9 mouse cellular contexts compared by ENCODE assay signal in the genomic region with DNA sequence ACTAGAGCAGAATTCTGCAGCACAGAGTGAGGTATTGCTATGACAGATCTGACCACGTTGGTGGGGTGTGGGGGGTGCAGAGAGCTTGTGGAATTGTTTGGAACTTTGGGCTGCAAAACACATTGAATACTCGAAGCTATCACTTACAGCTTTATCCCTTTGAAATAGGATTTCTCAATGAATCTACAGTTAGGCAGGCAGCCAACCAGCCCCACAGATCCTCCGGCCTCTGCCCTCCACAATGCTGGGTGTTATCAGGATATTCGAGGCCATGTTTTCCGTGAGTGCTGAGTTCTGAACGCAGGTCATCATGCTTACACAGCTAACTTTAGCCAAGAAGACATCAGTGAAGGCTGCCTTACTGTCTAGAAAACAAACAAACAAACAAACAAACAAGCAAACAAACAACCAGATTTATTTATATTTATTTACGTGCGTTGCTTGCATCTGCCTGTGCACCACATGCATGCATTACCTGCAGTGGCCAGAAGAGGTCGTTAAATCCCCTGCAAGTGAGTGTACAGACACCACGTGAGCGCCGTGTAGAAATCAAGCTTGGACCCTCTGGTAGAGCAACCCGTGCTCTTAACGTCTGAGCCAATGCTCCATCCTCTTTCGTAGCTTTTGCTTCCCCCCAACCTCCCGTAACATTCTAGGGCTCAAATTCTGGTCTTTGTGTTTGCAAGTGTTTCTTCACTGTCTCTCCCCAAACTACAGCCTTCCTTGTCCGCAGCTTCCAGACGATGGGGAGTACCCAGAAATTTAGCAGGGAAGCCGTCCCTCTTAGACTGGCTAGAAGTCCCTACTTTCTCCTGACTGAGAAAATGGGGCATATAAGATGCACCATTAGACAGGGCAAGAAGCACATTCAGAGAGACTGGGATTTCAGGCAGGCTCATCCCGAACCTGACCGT. TPM values are rescaled to one million over a fixed set of nuclear protein-coding genes. Genes with fewer than 3 reads are reported as not detected.
A peak's percentile ranks its signal among the peaks of the same experiment; 100 is the strongest.
DNase-seq lines count a peak whose midpoint lies in the region; ATAC-seq and TF ChIP-seq lines count a peak whose summit lies in the region.
"Had no signal": no experiment of that assay in that cellular context is flagged by ENCODE, and none has a peak within 500 bp of the region (broad histone marks: within the 10 kb centered on the region; RNA-seq: fewer than 3 reads in every experiment).

No protein-coding gene starts in this region.

- H3K4me3 ChIP-seq in G1E (ENCODE audit: low read depth, low read length) = no peak overlapping the region
- no peak overlapping the region for H3K4me3 ChIP-seq in forebrain, embryonic 12.5 days (replicated peaks)
- peak overlapping the region; percentile 32 for H3K4me3 ChIP-seq in hindbrain, embryonic 10.5 days
- H3K4me3 ChIP-seq: liver, embryonic 15.5 days had no signal

- no peak for TF ChIP-seq POLR2A in brain, embryonic 14.5 days (IDR thresholded peaks at IDR 0.05; ENCODE audit: borderline replicate concordance, extremely low read depth, insufficient read depth, insufficient read length, poor library complexity, severe bottlenecking)

- peak; percentile 45 for TF ChIP-seq CTCF in G1E (IDR thresholded peaks at IDR 0.05; ENCODE audit: low read depth, low read length)
- TF ChIP-seq CTCF in brain, embryonic 14.5 days (IDR thresholded peaks at IDR 0.05; ENCODE audit: borderline replicate concordance, extremely low read depth, insufficient read depth, insufficient read length) = peak; percentile 89

- H3K9me3 ChIP-seq in G1E (replicated peaks) = no peaks in the 10 kb centered on the region
- no peaks in the 10 kb centered on the region for H3K9me3 ChIP-seq in forebrain, embryonic 12.5 days
- H3K9me3 ChIP-seq in hindbrain, embryonic 10.5 days = no peaks in the 10 kb centered on the region
- H3K9me3 ChIP-seq: liver, embryonic 15.5 days had no signal

- 0 out of 2 replicates have a peak, but pooled peaks cover 2% of the 10 kb centered on the region for H3K4me1 ChIP-seq in G1E (ENCODE audit: insufficient read depth, low read depth, low read length)
- peaks cover 23% of the 10 kb centered on the region for H3K4me1 ChIP-seq in forebrain, embryonic 12.5 days
- peaks cover 23% of the 10 kb centered on the region for H3K4me1 ChIP-seq in hindbrain, embryonic 10.5 days (replicated peaks)

- WGBS in forebrain, embryonic 12.5 days = 20% methylated on average over 21 of the region's 21 CpGs
- 32% methylated on average over 21 of the region's 21 CpGs for WGBS in hindbrain, embryonic 10.5 days

- DNase-seq in G1E (ENCODE audit: low spot score) = no peak
- peak; percentile 96 for DNase-seq in brain, embryonic 14.5 days (ENCODE audit: low read depth)
- DNase-seq in hindbrain, embryonic 10.5 days (ENCODE audit: low spot score) = peak; percentile 85
- DNase-seq in layer of hippocampus, postnatal 10 days (ENCODE audit: low spot score in 2 of 2) = peak; percentile 90 to 91
- DNase-seq in right cerebral cortex, adult 18-20 months = peak; percentile 75
- no peak for DNase-seq in c-Kit-positive CD71-positive TER-119-positive erythroid progenitor cells, embryonic 14.5 days (ENCODE audit: low spot score)

- peak overlapping the region; percentile 92 for H3K27ac ChIP-seq in forebrain, embryonic 12.5 days
- H3K27ac ChIP-seq in hindbrain, embryonic 10.5 days = peak overlapping the region; percentile 87
- H3K27ac ChIP-seq: liver, embryonic 15.5 days had no signal

- no peaks in the 10 kb centered on the region; the same call in 1 of the 2 replicates for H3K27me3 ChIP-seq in G1E (ENCODE audit: insufficient read depth, low read length)
- H3K27me3 ChIP-seq in forebrain, embryonic 12.5 days = no peaks in the 10 kb centered on the region
- H3K27me3 ChIP-seq in hindbrain, embryonic 10.5 days (ENCODE audit: insufficient read depth, poor library complexity, severe bottlenecking) = no peaks in the 10 kb centered on the region

- no peak overlapping the region for H3K9ac ChIP-seq in forebrain, embryonic 12.5 days
- H3K9ac ChIP-seq: liver, embryonic 15.5 days had no signal

- H3K36me3 ChIP-seq in G1E (replicated peaks) = peaks cover 12% of the 10 kb centered on the region
- H3K36me3 ChIP-seq in forebrain, embryonic 12.5 days (replicated peaks) = peaks cover 7% of the 10 kb centered on the region
- H3K36me3 ChIP-seq in hindbrain, embryonic 10.5 days = peaks cover 9% of the 10 kb centered on the region

- H3K4me2 ChIP-seq in forebrain, embryonic 12.5 days = peak overlapping the region; percentile 41
- H3K4me2 ChIP-seq: liver, embryonic 15.5 days had no signal

- no peak for ATAC-seq in G1E (ENCODE audit: extremely low read depth, insufficient number of reproducible peaks, low FRiP score, poor library complexity, severe bottlenecking)
- peak; percentile 77 for ATAC-seq in forebrain, embryonic 12.5 days (ENCODE audit: low FRiP score)
- ATAC-seq in megakaryocyte, adult 5-6 weeks (ENCODE audit: poor library complexity, severe bottlenecking) = peak; percentile 44

RNA-seq across cellular contexts. Expression of a gene that starts 12.1 kb away (rescaled TPM):
- 253 and 303 TPM in 2 replicates for total RNA-seq in G1E (2014; fragmentation: Nextera tagmentation)
- total RNA-seq in G1E (2017) = 219 and 221 TPM in 2 replicates
- polyA plus RNA-seq in G1E (2012) = 44.6 and 61.1 TPM in 2 replicates
- polyA plus RNA-seq in brain, embryonic 14.5 days (2012; rRNA removed) = 247 and 301 TPM in 2 replicates
- polyA plus RNA-seq in forebrain, embryonic 12.5 days (2016; fragmentation: Nextera tagmentation; extraction: Ambion mirVana) = 291 and 318 TPM in 2 replicates
- polyA plus RNA-seq in hindbrain, embryonic 10.5 days (2016; fragmentation: Nextera tagmentation; extraction: Ambion mirVana) = 274 and 286 TPM in 2 replicates
- total RNA-seq in layer of hippocampus, postnatal 10 days (2021) = 10 to 100 TPM; 92.5 to 94.8 TPM
- 36.5 and 42.5 TPM in 2 replicates for total RNA-seq in megakaryocyte, adult 5-6 weeks (2015)
- 60.4 and 70.8 TPM in 2 replicates for total RNA-seq in megakaryocyte, adult 5-6 weeks (2017)

Comparison
In these comparisons a context has a peak if more than half of its experiments do, and no peak if none do; other contexts are left out.
1. DNase-seq: peak in brain, embryonic 14.5 days (single experiment), hindbrain, embryonic 10.5 days (single experiment), layer of hippocampus, postnatal 10 days (2 of 2) and right cerebral cortex, adult 18-20 months (single experiment); none in G1E (single experiment) and c-Kit-positive CD71-positive TER-119-positive erythroid progenitor cells, embryonic 14.5 days (single experiment).